Mouse (Mus musculus) thymus, adult 2 months (tissue): ENCODE data around the gene Iqca. TPM values are rescaled to one million over a fixed set of nuclear protein-coding genes. Genes with fewer than 3 reads are reported as not detected.

Experiments
- DNase-seq: peaks from one replicate; pipeline ENCODE4 v3.0.0; 2021
- H3K27ac ChIP-seq: fragments of 200-500 bp; 2 replicates; pipeline ENCODE4 v1.5.1; 2012; ENCODE audit warnings: low read length, control low read depth; ENCODE audit not compliant: control insufficient read depth, insufficient read depth
- H3K27me3 ChIP-seq: fragments of 200-500 bp; 2 replicates; pipeline ENCODE4 v1.6.1; 2012; ENCODE audit warnings: mild to moderate bottlenecking, low read length, moderate library complexity, mixed read lengths; ENCODE audit not compliant: control insufficient read depth, insufficient read depth
- H3K36me3 ChIP-seq: fragments of 200-500 bp; 2 replicates; pipeline ENCODE4 v1.6.1; 2012; ENCODE audit warnings: mild to moderate bottlenecking, low read length, moderate library complexity; ENCODE audit not compliant: control insufficient read depth, insufficient read depth
- H3K4me1 ChIP-seq: fragments of 200-500 bp; replicated peaks from 2 replicates; pipeline ENCODE4 v1.6.1; 2012; ENCODE audit warnings: low read length; ENCODE audit not compliant: control insufficient read depth, insufficient read depth
- H3K4me3 ChIP-seq: fragments of 200-500 bp; 2 replicates; pipeline ENCODE4 v1.5.1; 2012; ENCODE audit warnings: mild to moderate bottlenecking, low read length, control low read depth, moderate library complexity; ENCODE audit not compliant: control insufficient read depth, insufficient read depth
- CTCF ChIP-seq: fragments of 200-500 bp; IDR thresholded peaks from 2 replicates; pipeline ENCODE4 v1.5.1; 2012; ENCODE audit warnings: mild to moderate bottlenecking, control low read depth, low read length, moderate library complexity, borderline replicate concordance; ENCODE audit not compliant: control insufficient read depth, poor library complexity, insufficient read depth; ENCODE audit errors: extremely low read depth
- POLR2A ChIP-seq: fragments of 200-500 bp; IDR thresholded peaks from 2 replicates; pipeline ENCODE4 v1.6.1; 2012; ENCODE audit warnings: mild to moderate bottlenecking, low read length, control low read depth, moderate library complexity; ENCODE audit not compliant: control insufficient read depth, poor library complexity, insufficient read depth; ENCODE audit errors: extremely low read depth
- WGBS: fragments of 180-500 bp; shearing (Covaris S2); methylation state at CpG from one replicate; pipeline ENCODE4 v1.1.7; 2018; 5-methylcytosine and 5-hydroxymethylcytosine counted together
- polyA plus RNA-seq: library from polyadenylated mRNA; depleted of rRNA; stranded (reverse); fragments of >200 nt; gene quantifications from 2 replicates; pipeline ENCODE4 v1.2.3, GENCODE M21; 2012; rRNA removed

Gene Iqca
- polyA plus RNA-seq, 1 experiment = not detected

- no peaks in the 10 kb centered on the region for H3K27me3 ChIP-seq
- no peak overlapping the region for H3K4me3 ChIP-seq
- DNase-seq = no peak
- 64% methylated on average over 7 of the region's 7 CpGs for WGBS
- no peak for TF ChIP-seq POLR2A
- no peak for TF ChIP-seq CTCF
- H3K27ac ChIP-seq = no peak overlapping the region
- H3K36me3 ChIP-seq = no peaks in the 10 kb centered on the region
- H3K4me1 ChIP-seq = no peaks in the 10 kb centered on the region
Observed at GRCm38 (mm10) chr1:89998076-89998475, 155.1 kb downstream of the Iqca start.

- Histone ChIP-seq H3K4me3 (no peak overlapping the region), H3K27me3 (no peaks in the 10 kb centered on the region), H3K27ac (no peak overlapping the region), H3K4me1 (no peaks in the 10 kb centered on the region), H3K36me3 (no peaks in the 10 kb centered on the region)
- TF ChIP-seq CTCF = no peak
- no peak for TF ChIP-seq POLR2A
- no peak for DNase-seq
- WGBS = 9% methylated on average over 25 of the region's 25 CpGs
Observed at GRCm38 (mm10) chr1:89992256-89992655, 160.9 kb downstream of the Iqca start.

Other genes starting within 250 kb of the Iqca start
- 0.13 and 0.18 TPM in 2 replicates for gene Gbx2, start 222.2 kb downstream of the Iqca start, polyA plus RNA-seq
- gene Asb18, start 138.7 kb downstream of the Iqca start, polyA plus RNA-seq = 0.17 and 2.2 TPM in 2 replicates
- 17.1 and 24.7 TPM in 2 replicates for gene Ackr3, start 50.6 kb upstream of the Iqca start, polyA plus RNA-seq